Mouse (Mus musculus): ENCODE results near the gene Bbs4.

- TF ChIP-seq CTCF (IDR thresholded peaks at IDR 0.05; ENCODE audit: extremely low read depth, insufficient read depth, low read length) (no peak), POLR2A (IDR thresholded peaks at IDR 0.05; ENCODE audit: extremely low read depth, insufficient read depth, low read length) (no peak)
These were observed 35.0 kb upstream of the Bbs4 start for GRCm38 (mm10) chr9:59388311-59388710.
